Mouse (Mus musculus): ENCODE measurements around the gene Gm49358. TPM values are rescaled to one million over a fixed set of nuclear protein-coding genes. Genes with fewer than 3 reads are reported as not detected.

The Gm49358 gene
- total RNA-seq, 2 experiments from 2014 or later: 21.2 to 29.7 TPM

GRCm38 (mm10) chr10:86796073-86796741 is 32.4 kb downstream of the Gm49358 start:
- intact Hi-C loops (cut with DNase I): no loop called here
- no peak for DNase-seq (ENCODE audit: low spot score in 2 of 2)

- intact Hi-C loops (cut with DNase I): no loop called here
These were observed 43.6 kb downstream of the Gm49358 start for GRCm38 (mm10) chr10:86807362-86807761.

GRCm38 (mm10) chr10:86808013-86808758 is 44.4 kb downstream of the Gm49358 start:
- no peak for DNase-seq (ENCODE audit: low spot score in 2 of 2)
- intact Hi-C loops (cut with DNase I): no loop called here

More at GRCm38 (mm10) chr10:86807362-86807761, 43.6 kb downstream of the Gm49358 start:
- no peak for DNase-seq (ENCODE audit: low spot score in 2 of 2)

GRCm38 (mm10) chr10:86810000-86810399 is 46.2 kb downstream of the Gm49358 start:
- intact Hi-C loops (cut with DNase I): no loop called here
- DNase-seq (ENCODE audit: low spot score in 2 of 2): peak; percentile 55 to 63

GRCm38 (mm10) chr10:86810612-86811011 is 46.8 kb downstream of the Gm49358 start:
- intact Hi-C loops (cut with DNase I): no loop called here
- DNase-seq (ENCODE audit: low spot score in 2 of 2): no peak

- no peak for DNase-seq (ENCODE audit: low spot score in 2 of 2)
- intact Hi-C loops (cut with DNase I): no loop called here
These were observed 50.7 kb downstream of the Gm49358 start for GRCm38 (mm10) chr10:86814292-86815131.

- intact Hi-C loops (cut with DNase I): no loop called here
- no peak for DNase-seq (ENCODE audit: low spot score in 2 of 2)
These were observed 51.4 kb downstream of the Gm49358 start for GRCm38 (mm10) chr10:86815133-86815532.

GRCm38 (mm10) chr10:86819649-86820165 is 55.9 kb downstream of the Gm49358 start:
- peak; percentile 43 to 44 for DNase-seq (ENCODE audit: low spot score in 2 of 2)
- intact Hi-C loops (cut with DNase I): loop anchor here (2.0 to 10.0 kb wide), 2 partner anchors 41 to 115 kb away; partner anchors contain the start of genes Hsp90b1, Nt5dc3 and Ttc41

GRCm38 (mm10) chr10:86821014-86821413 is 57.2 kb downstream of the Gm49358 start:
- no peak for DNase-seq (ENCODE audit: low spot score in 2 of 2)
- intact Hi-C loops (cut with DNase I): loop anchor here (2.0 to 10.0 kb wide), 2 partner anchors 42 to 116 kb away; partner anchors contain the start of genes Hsp90b1, Nt5dc3 and Ttc41

GRCm38 (mm10) chr10:86824093-86824492 is 60.3 kb downstream of the Gm49358 start:
- intact Hi-C loops (cut with DNase I): loop anchor here (10.0 kb wide), 1 partner anchor 119 kb away; the partner anchor contains the start of genes Hsp90b1 and Ttc41
- DNase-seq (ENCODE audit: low spot score in 2 of 2): no peak

GRCm38 (mm10) chr10:86824871-86825270 is 61.1 kb downstream of the Gm49358 start:
- intact Hi-C loops (cut with DNase I): loop anchor here (10.0 kb wide), 1 partner anchor 120 kb away; the partner anchor contains the start of genes Hsp90b1 and Ttc41
- DNase-seq (ENCODE audit: low spot score in 2 of 2): no peak

GRCm38 (mm10) chr10:86825871-86826522 is 62.2 kb downstream of the Gm49358 start:
- no peak for DNase-seq (ENCODE audit: low spot score in 2 of 2)
- intact Hi-C loops (cut with DNase I): loop anchor here (10.0 kb wide), 1 partner anchor 121 kb away; the partner anchor contains the start of genes Hsp90b1 and Ttc41

GRCm38 (mm10) chr10:86826929-86827328 is 63.2 kb downstream of the Gm49358 start:
- DNase-seq (ENCODE audit: low spot score in 2 of 2): no peak
- intact Hi-C loops (cut with DNase I): loop anchor here (10.0 kb wide), 1 partner anchor 122 kb away; the partner anchor contains the start of genes Hsp90b1 and Ttc41

GRCm38 (mm10) chr10:86828221-86829135 is 64.7 kb downstream of the Gm49358 start:
- intact Hi-C loops (cut with DNase I): loop anchor here (10.0 kb wide), 1 partner anchor 124 kb away; the partner anchor contains the start of genes Hsp90b1 and Ttc41
- no peak for DNase-seq (ENCODE audit: low spot score in 2 of 2)

- intact Hi-C loops (cut with DNase I): loop anchor here (10.0 kb wide), 1 partner anchor 125 kb away; the partner anchor contains the start of genes Hsp90b1 and Ttc41
- DNase-seq (ENCODE audit: low spot score in 2 of 2): no peak
These were observed 65.7 kb downstream of the Gm49358 start for GRCm38 (mm10) chr10:86829515-86829914.

GRCm38 (mm10) chr10:86836784-86837183 is 73.0 kb downstream of the Gm49358 start:
- peak in 1 of 2 experiments; percentile 14 for DNase-seq (ENCODE audit: low spot score in 2 of 2)
- intact Hi-C loops (cut with DNase I): no loop called here

GRCm38 (mm10) chr10:86838827-86839226 is 75.1 kb downstream of the Gm49358 start:
- DNase-seq (ENCODE audit: low spot score in 2 of 2): no peak
- intact Hi-C loops (cut with DNase I): no loop called here

GRCm38 (mm10) chr10:86842659-86843058 is 78.9 kb downstream of the Gm49358 start:
- no peak for DNase-seq (ENCODE audit: low spot score in 2 of 2)
- intact Hi-C loops (cut with DNase I): no loop called here
